Mouse (Mus musculus) heart, embryonic 12.5 days (tissue): ENCODE results near the gene Prr12. TPM values are rescaled to one million over a fixed set of nuclear protein-coding genes. Genes with fewer than 3 reads are reported as not detected.

ENCODE experiments used
- ATAC-seq: fragments of 200-750 bp; cut with Nextera tagmentation; 2 replicates; pipeline ENCODE4 v1.8.0; 2017; ENCODE audit warnings: moderate TSS enrichment, moderate library complexity; ENCODE audit not compliant: insufficient number of reproducible peaks, low FRiP score
- H3K27ac ChIP-seq: fragments of 300-500 bp; sonication (generic); 2 replicates; pipeline ENCODE4 v1.5.1; 2016; ENCODE audit warnings: mild to moderate bottlenecking, moderate library complexity; ENCODE audit not compliant: poor library complexity, severe bottlenecking
- H3K27me3 ChIP-seq: fragments of 300-500 bp; sonication (generic); replicated peaks from 2 replicates; pipeline ENCODE4 v1.6.1; 2016; ENCODE audit warnings: mild to moderate bottlenecking, moderate library complexity
- H3K36me3 ChIP-seq: fragments of 300-500 bp; sonication (generic); 2 replicates; pipeline ENCODE4 v1.6.1; 2016; ENCODE audit warnings: mild to moderate bottlenecking, moderate library complexity
- H3K4me1 ChIP-seq: fragments of 300-500 bp; sonication (generic); replicated peaks from 2 replicates; pipeline ENCODE4 v1.6.1; 2016; ENCODE audit warnings: mild to moderate bottlenecking
- H3K4me2 ChIP-seq: fragments of 300-500 bp; sonication (generic); 2 replicates; pipeline ENCODE4 v1.6.1; 2016; ENCODE audit warnings: mild to moderate bottlenecking, moderate library complexity
- H3K4me3 ChIP-seq: fragments of 300-500 bp; sonication (generic); 2 replicates; pipeline ENCODE4 v1.5.1; 2016; ENCODE audit warnings: mild to moderate bottlenecking
- H3K9ac ChIP-seq: fragments of 300-500 bp; sonication (generic); 2 replicates; pipeline ENCODE4 v1.6.1; 2016; ENCODE audit warnings: mild to moderate bottlenecking, moderate library complexity
- H3K9me3 ChIP-seq: fragments of 300-500 bp; sonication (generic); replicated peaks from 2 replicates; pipeline ENCODE4 v1.6.1; 2016; ENCODE audit warnings: mild to moderate bottlenecking, moderate library complexity
- WGBS: fragments of 180-500 bp; shearing (Covaris S2); methylation state at CpG from one replicate; pipeline ENCODE4 v1.1.7; 2016; 5-methylcytosine and 5-hydroxymethylcytosine counted together
- polyA plus RNA-seq: library from polyadenylated mRNA; unstranded; fragments of >200 nt; fragmentation: Nextera tagmentation; extraction: Ambion mirVana; gene quantifications from 2 replicates; pipeline ENCODE4 v1.2.1, GENCODE M21; 2016

Prr12 gene
- polyA plus RNA-seq, 1 experiment from 2014 or later, result 7.1 TPM

GRCm38 (mm10) chr7:45077322-45077721, 24.6 kb upstream of the Prr12 start:
- no peak overlapping the region for H3K27ac ChIP-seq
- peaks cover 4% of the 10 kb centered on the region; the same call in 1 of the 2 replicates for H3K9me3 ChIP-seq
- no peak for ATAC-seq
- no peak overlapping the region for H3K4me3 ChIP-seq
- no peaks in the 10 kb centered on the region for H3K27me3 ChIP-seq
- peaks cover 30% of the 10 kb centered on the region for H3K4me1 ChIP-seq
- H3K4me2 ChIP-seq, result no peak overlapping the region
- no peak overlapping the region for H3K9ac ChIP-seq
- peaks cover 46% of the 10 kb centered on the region for H3K36me3 ChIP-seq
- 85% methylated on average over 14 of the region's 14 CpGs for WGBS

- WGBS, result 86% methylated on average over 30 of the region's 30 CpGs
- Histone ChIP-seq H3K9ac (no peak overlapping the region), H3K4me2 (no peak overlapping the region), H3K27ac (no peak overlapping the region), H3K9me3 (peaks cover 4% of the 10 kb centered on the region; the same call in 1 of the 2 replicates), H3K27me3 (no peaks in the 10 kb centered on the region), H3K36me3 (peaks cover 44% of the 10 kb centered on the region), H3K4me1 (peaks cover 30% of the 10 kb centered on the region), H3K4me3 (no peak overlapping the region)
- ATAC-seq, result 0 out of 2 replicates have a peak, but pooled peaks have one; percentile 9
Measured at GRCm38 (mm10) chr7:45076501-45076900, 23.8 kb upstream of the Prr12 start.

GRCm38 (mm10) chr7:45075405-45075804, 22.7 kb upstream of the Prr12 start:
- Histone ChIP-seq H3K9ac (0 out of 2 replicates have a peak overlapping the region, but pooled peaks have one; percentile 48), H3K27me3 (no peaks in the 10 kb centered on the region), H3K36me3 (peaks cover 40% of the 10 kb centered on the region), H3K4me3 (no peak overlapping the region), H3K4me1 (peaks cover 30% of the 10 kb centered on the region), H3K9me3 (no peaks in the 10 kb centered on the region), H3K4me2 (no peak overlapping the region), H3K27ac (peak overlapping the region; percentile 81)
- ATAC-seq, result 0 out of 2 replicates have a peak, but pooled peaks have one; percentile 29
- 37% methylated on average over 4 of the region's 4 CpGs for WGBS

GRCm38 (mm10) chr7:45073949-45074348, 21.3 kb upstream of the Prr12 start:
- ATAC-seq, result no peak
- H3K4me3 ChIP-seq, result no peak overlapping the region
- no peaks in the 10 kb centered on the region for H3K27me3 ChIP-seq
- H3K9ac ChIP-seq, result no peak overlapping the region
- no peak overlapping the region for H3K4me2 ChIP-seq
- H3K9me3 ChIP-seq, result no peaks in the 10 kb centered on the region
- H3K4me1 ChIP-seq, result peaks cover 26% of the 10 kb centered on the region
- H3K27ac ChIP-seq, result no peak overlapping the region
- H3K36me3 ChIP-seq, result peaks cover 40% of the 10 kb centered on the region
- WGBS, result 88% methylated on average over 12 of the region's 12 CpGs

GRCm38 (mm10) chr7:45073171-45073707, 20.6 kb upstream of the Prr12 start:
- H3K27me3 ChIP-seq, result no peaks in the 10 kb centered on the region
- H3K36me3 ChIP-seq, result peaks cover 40% of the 10 kb centered on the region
- H3K4me2 ChIP-seq, result no peak overlapping the region
- ATAC-seq, result no peak
- no peak overlapping the region for H3K4me3 ChIP-seq
- H3K27ac ChIP-seq, result no peak overlapping the region
- H3K9me3 ChIP-seq, result no peaks in the 10 kb centered on the region
- 67% methylated on average over 7 of the region's 7 CpGs for WGBS
- peak overlapping the region; percentile 23; the same call in 1 of the 2 replicates for H3K9ac ChIP-seq
- peaks cover 22% of the 10 kb centered on the region for H3K4me1 ChIP-seq

GRCm38 (mm10) chr7:45072230-45072629, 19.5 kb upstream of the Prr12 start:
- Histone ChIP-seq H3K9me3 (no peaks in the 10 kb centered on the region), H3K9ac (no peak overlapping the region), H3K27ac (no peak overlapping the region), H3K4me1 (peaks cover 22% of the 10 kb centered on the region), H3K36me3 (peaks cover 32% of the 10 kb centered on the region), H3K4me3 (no peak overlapping the region), H3K4me2 (no peak overlapping the region), H3K27me3 (no peaks in the 10 kb centered on the region)
- WGBS, result 83% methylated on average over 2 of the region's 2 CpGs
- no peak for ATAC-seq

GRCm38 (mm10) chr7:45069671-45070070, 17.0 kb upstream of the Prr12 start:
- H3K9ac ChIP-seq, result no peak overlapping the region
- ATAC-seq, result no peak
- H3K27me3 ChIP-seq, result no peaks in the 10 kb centered on the region
- 66% methylated on average over 2 of the region's 2 CpGs for WGBS
- no peak overlapping the region for H3K27ac ChIP-seq
- H3K4me2 ChIP-seq, result no peak overlapping the region
- H3K4me1 ChIP-seq, result peaks cover 5% of the 10 kb centered on the region
- H3K36me3 ChIP-seq, result peaks cover 14% of the 10 kb centered on the region; the same call in 1 of the 2 replicates
- H3K9me3 ChIP-seq, result no peaks in the 10 kb centered on the region
- H3K4me3 ChIP-seq, result no peak overlapping the region

- no peak; the same call in 1 of the 2 replicates for ATAC-seq
- Histone ChIP-seq H3K27ac (no peak overlapping the region), H3K27me3 (no peaks in the 10 kb centered on the region), H3K4me1 (peaks cover 11% of the 10 kb centered on the region; the same call in 1 of the 2 replicates), H3K9me3 (no peaks in the 10 kb centered on the region), H3K4me2 (no peak overlapping the region), H3K36me3 (no peaks in the 10 kb centered on the region), H3K4me3 (no peak overlapping the region), H3K9ac (no peak overlapping the region)
- 28% methylated on average over 5 of the region's 5 CpGs for WGBS
Measured at GRCm38 (mm10) chr7:45068000-45068318, 15.3 kb upstream of the Prr12 start.

GRCm38 (mm10) chr7:45067190-45067999, 14.7 kb upstream of the Prr12 start:
- Histone ChIP-seq H3K9ac (no peak overlapping the region), H3K4me2 (no peak overlapping the region), H3K27me3 (no peaks in the 10 kb centered on the region), H3K4me1 (peaks cover 12% of the 10 kb centered on the region; the same call in 1 of the 2 replicates), H3K9me3 (no peaks in the 10 kb centered on the region), H3K36me3 (no peaks in the 10 kb centered on the region), H3K4me3 (no peak overlapping the region), H3K27ac (no peak overlapping the region)
- no peak for ATAC-seq
- WGBS, result 75% methylated on average over 4 of the region's 4 CpGs

- Histone ChIP-seq H3K36me3 (no peaks in the 10 kb centered on the region), H3K4me2 (peak within 1 kb of the TSS; percentile 78), H3K4me1 (peaks cover 19% of the 10 kb centered on the region), H3K9me3 (no peaks in the 10 kb centered on the region), H3K27me3 (no peaks in the 10 kb centered on the region), H3K9ac (peak within 1 kb of the TSS; percentile 82), H3K4me3 (peak within 1 kb of the TSS; percentile 65), H3K27ac (peak within 1 kb of the TSS; percentile 86)
- WGBS, result under 1% methylated on average over 31 of the region's 31 CpGs
- peak; percentile 86 for ATAC-seq
Measured at GRCm38 (mm10) chr7:45062239-45062835, 9.7 kb upstream of the Prr12 start, which contains the start of the genes Nosip and Prrg2. Nosip (plus strand) TSS chr7:45062429. Prrg2 (minus strand) TSS chr7:45062677.

- peak overlapping the region; percentile 70 for H3K9ac ChIP-seq
- peak overlapping the region; percentile 78 for H3K4me2 ChIP-seq
- peak overlapping the region; percentile 65 for H3K4me3 ChIP-seq
- H3K4me1 ChIP-seq, result peaks cover 19% of the 10 kb centered on the region
- ATAC-seq, result no peak
- no peaks in the 10 kb centered on the region for H3K27me3 ChIP-seq
- H3K9me3 ChIP-seq, result no peaks in the 10 kb centered on the region
- WGBS, result 13% methylated on average over 11 of the region's 11 CpGs
- H3K27ac ChIP-seq, result peak overlapping the region; percentile 44
- no peaks in the 10 kb centered on the region for H3K36me3 ChIP-seq
Measured at GRCm38 (mm10) chr7:45061532-45062075, 8.9 kb upstream of the Prr12 start.
